Mouse (Mus musculus) embryo, embryonic 10.5 days (tissue): ENCODE results near the gene Nhej1.

Experiments
- DNase-seq: peaks from one replicate; pipeline ENCODE4 v3.0.0-alpha.2; 2015; ENCODE audit warnings: low spot score

Nhej1 gene

GRCm38 (mm10) chr1:75125418-75125817 lies 418 bp upstream of the Nhej1 start:
- DNase-seq: no peak

GRCm38 (mm10) chr1:75122211-75122610 lies 2.8 kb downstream of the Nhej1 start:
- DNase-seq: no peak

- DNase-seq: peak; percentile 59
These were observed 72.9 kb downstream of the Nhej1 start for GRCm38 (mm10) chr1:75052091-75052490.

DNA sequence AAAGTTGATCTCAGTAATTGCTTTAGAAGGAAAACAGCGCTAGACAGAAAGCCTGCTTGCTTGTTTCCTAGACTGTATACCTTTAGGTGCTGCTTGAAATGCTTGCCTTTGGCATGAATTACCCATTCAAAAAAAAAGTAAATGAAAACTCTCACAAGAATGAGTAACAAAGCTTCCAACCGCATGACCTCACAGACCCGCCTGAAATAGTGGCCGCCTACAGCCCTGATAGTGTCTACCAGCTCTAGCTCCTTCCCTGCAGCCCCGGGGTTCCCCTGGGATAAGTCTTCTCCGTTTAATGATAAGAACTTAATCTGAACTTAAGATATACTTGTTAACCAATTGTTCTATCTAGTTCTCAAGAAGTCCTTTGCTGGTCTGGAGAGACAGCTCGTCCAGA lies 73.6 kb downstream of the Nhej1 start:
- no peak for DNase-seq

GRCm38 (mm10) chr1:75048571-75048970 lies 76.4 kb downstream of the Nhej1 start:
- DNase-seq: no peak

DNA sequence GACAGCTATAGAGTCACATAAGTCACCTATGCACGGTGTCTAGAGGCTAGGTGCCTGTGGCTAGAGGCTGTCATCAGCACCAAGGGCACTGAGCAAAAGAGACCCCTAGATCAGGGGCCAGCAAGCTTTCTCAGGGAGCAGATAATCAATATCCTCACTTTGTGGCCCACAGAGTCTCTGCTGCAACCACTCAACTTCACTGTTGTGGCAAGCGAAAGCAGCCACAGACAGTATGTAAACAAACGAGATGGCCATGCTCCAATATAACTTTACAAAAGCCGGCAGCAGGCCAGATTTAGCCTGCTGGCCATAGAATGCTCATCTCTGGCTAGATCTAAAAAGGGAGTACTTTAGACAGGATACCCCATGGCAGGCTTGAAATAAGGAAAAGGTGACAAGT lies 77.0 kb downstream of the Nhej1 start:
- DNase-seq: no peak

GRCm38 (mm10) chr1:75040429-75040828 lies 84.6 kb downstream of the Nhej1 start:
- peak; percentile 55 for DNase-seq

DNA sequence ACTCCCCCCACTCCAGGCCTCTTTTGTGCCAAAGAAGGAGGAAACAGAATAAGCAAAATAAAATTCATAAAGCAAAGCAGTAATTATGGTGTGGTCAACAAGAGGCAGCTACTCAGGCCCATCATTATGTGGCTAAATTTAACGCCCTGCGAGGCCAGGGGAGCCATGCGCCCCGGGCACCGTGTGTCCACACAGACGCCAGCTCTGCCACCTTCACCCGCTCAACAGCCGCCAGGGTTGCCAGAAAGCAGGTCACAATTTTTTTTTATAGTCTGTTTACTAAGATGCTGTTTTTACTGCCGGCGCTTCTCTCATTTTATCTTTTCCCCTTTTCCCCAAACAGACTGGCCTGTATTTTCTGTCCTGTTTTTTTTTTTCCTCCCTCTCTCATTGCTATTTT lies 93.0 kb downstream of the Nhej1 start:
- no peak for DNase-seq

- no peak for DNase-seq
These were observed 97.8 kb downstream of the Nhej1 start for GRCm38 (mm10) chr1:75027061-75027779.

DNA sequence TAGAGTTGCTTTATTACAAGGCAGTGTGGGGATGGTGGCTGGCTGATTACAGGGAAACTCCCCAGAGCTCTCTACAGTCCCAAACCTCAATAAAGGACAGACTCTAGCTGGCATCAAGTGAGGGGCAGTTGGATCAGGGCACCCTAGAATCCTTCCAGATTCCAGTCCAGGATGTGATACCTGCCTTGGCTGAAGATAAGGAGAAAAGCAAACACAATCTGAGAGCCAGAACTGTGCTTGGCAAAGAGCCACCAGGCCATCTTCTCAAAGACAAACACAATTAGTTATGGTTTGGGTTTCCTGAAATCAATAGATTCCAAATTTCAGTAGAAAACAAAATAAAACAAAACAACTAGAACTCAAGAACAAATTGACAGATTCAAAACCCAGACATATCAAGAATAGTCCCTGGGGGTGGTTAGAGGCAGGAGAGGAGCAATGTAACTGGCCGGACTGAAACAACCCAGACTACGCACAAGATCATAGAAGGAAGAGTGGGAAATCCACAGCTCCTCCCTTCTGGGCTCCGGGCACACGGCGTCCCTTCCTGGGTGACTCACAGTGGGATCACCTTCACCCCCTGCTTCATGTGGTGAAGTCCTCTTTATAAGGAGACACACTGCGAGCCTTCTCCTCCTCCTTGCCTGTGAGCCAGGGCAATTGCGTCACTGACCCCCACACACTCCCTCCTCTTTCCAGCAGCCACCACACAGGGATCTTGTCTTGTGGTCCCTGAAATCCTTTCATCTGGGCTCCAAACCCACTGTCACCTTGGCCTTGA lies 100.4 kb downstream of the Nhej1 start:
- no peak for DNase-seq

- DNase-seq: no peak
These were observed 102.8 kb downstream of the Nhej1 start for GRCm38 (mm10) chr1:75022216-75022615.

GRCm38 (mm10) chr1:75016846-75017245 lies 108.2 kb downstream of the Nhej1 start:
- DNase-seq: peak; percentile 92

- no peak for DNase-seq
These were observed 109.3 kb downstream of the Nhej1 start for GRCm38 (mm10) chr1:75015551-75016265.

DNA sequence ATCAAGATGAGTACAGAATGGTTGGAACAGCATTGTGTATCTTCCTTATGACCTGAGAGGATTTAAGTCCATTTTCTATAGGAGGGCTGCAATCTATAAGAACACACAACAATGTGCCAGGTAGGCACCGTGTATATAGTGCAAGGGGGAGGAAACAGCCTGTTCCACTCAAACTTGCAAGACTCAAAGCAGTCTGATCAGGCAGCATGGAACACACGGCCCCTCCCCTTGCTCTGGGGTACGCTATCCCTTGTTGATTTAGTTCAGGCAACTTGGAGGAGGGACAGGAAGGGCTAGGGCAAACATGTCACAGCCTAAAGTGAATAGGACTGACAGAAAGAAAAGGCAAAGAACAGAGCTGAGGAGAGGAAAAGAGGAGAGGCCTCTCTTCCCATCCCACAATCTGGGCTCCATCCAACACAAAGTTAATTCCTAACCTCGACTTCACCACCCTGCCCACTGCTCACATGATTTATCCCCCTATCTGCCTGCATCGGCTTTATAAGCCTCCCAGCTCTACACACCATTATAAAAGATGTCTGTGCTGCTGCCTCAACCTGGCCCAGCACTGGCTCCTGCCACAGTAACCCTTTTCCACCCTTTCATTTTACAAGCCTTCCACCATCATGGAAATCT lies 110.7 kb downstream of the Nhej1 start:
- DNase-seq: no peak

- DNase-seq: no peak
These were observed 114.2 kb downstream of the Nhej1 start for GRCm38 (mm10) chr1:75010817-75011216.

DNA sequence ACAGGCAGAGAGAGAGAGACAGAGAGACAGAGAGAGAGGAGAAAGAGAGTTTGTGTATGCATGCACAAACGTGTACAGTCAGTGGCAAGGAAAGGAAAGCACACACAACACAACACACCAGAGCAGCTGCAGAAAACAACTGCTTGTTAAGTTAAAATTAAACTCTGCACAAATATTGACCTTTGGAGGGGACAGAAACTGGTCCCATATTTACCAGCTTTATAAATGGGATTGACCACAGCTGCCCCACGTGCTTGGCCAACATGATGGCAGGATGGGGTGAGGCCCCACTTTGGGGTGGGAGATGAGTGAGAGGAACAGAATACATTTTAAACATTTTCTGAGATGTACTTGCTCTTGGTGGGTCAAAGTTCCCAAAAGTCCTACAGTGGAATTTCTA lies 114.8 kb downstream of the Nhej1 start:
- no peak for DNase-seq

GRCm38 (mm10) chr1:75006016-75006415 lies 119.0 kb downstream of the Nhej1 start:
- DNase-seq: no peak

- no peak for DNase-seq
These were observed 123.8 kb downstream of the Nhej1 start for GRCm38 (mm10) chr1:75001183-75001582.

- peak; percentile 78 for DNase-seq
These were observed 124.5 kb downstream of the Nhej1 start for GRCm38 (mm10) chr1:75000496-75000895.

DNA sequence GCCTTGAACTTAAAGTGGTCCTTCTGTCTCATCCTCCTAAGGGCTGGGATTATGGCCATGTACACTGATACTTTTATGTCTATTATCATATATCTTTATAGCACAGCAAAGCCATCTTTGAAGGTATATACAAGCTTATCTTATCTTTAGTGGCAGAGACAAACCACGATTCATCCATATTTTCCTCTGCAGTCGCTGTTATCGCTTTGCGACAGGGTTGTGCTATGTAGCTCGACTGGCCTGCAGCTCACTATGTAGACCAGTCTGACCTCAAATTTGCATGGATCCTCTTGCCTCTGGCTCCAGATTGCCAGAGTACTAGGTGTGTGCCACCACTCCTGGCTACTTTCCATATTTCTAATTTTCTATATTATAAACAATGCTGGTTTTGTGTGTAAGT lies 125.8 kb downstream of the Nhej1 start:
- no peak for DNase-seq

DNA sequence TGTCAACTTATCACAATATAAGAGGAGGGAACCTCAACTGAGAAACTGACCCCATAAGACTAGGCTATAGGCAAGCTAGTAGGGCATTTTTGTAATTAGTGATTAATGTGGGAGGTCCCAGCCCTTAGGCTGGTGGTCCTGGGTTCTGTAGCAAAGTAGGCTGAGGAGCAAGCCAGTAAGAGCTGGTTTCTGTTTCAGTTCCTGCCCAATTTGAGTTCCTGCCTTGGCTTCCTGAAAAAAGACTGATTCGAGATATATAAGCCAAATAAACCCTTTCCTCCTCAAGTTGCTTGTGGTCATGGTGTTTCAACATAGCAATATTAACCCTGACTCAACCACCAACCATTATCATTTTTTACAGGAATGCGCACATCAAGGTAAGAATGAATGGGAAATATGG lies 127.8 kb downstream of the Nhej1 start:
- DNase-seq: no peak

DNA sequence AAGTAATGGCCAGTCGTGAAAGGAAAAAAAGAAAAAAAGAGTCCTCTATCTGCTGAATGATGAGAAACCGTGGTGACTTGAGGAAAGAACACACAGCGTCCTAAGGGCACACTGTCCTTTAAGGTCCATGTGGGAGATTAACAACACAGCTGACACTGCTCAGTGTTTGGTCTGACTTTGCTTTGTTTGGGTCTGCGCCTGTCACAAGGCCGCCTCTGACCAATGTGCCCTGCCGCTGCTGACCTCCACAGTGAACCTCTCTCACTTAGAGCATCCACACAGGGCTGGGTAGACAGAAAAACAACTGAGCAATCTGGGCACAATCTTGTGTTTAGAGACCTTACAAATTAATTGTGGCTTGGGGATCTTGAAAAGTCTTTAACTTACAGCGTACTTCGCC lies 148.0 kb downstream of the Nhej1 start:
- DNase-seq: peak; percentile 12
